Mouse (Mus musculus): ENCODE measurements at regions not wholly inside any gene's neighbourhood (a gene's known extent, or its start where the extent isn't known, plus 50 kb on each side); places are given as distances from the start of the nearest gene placed in this dataset.

DNA sequence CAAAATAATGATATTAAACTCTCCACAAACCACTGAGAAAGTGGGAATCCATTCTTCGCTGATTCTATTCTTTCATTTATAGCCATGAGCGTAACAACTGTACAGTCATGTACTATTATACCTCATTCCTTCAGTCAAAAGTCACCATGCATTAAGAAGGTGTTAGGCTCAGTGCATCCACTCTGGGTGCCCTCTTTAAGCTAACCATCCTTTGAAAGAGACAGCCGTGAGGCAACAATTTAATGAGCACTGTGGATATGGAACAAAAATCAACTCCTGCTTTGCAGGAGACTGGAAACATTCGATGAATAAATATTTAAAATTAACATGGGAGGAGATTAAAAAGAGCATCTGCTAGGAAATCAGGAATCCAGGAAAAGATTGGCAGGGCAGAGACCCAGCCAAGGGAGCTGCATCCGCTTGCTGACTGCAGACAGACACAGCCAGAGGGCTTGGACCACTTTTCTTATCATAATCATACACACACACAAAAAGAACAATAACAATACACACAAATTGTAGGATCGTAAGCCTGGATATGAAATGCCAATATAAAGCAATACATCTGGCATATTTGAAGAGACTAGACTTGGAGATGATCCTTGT, 309.2 kb upstream of the Negr1 start:
- Histone ChIP-seq H3K27me3 (ENCODE audit: control insufficient read depth, insufficient read depth, low read length) (no peaks in the 10 kb centered on the region), H3K9ac (replicated peaks; ENCODE audit: low read length) (no peak overlapping the region), H3K9me3 (ENCODE audit: control insufficient read depth, low read length) (0 out of 2 replicates have a peak, but pooled peaks cover 2% of the 10 kb centered on the region), H3K27ac (replicated peaks; ENCODE audit: low read depth, low read length) (peak overlapping the region; percentile 52), H3K4me1 (ENCODE audit: control insufficient read depth, insufficient read depth, low read length) (no peaks in the 10 kb centered on the region), H3K36me3 (ENCODE audit: control insufficient read depth, insufficient read depth, low read length) (no peaks in the 10 kb centered on the region), H3K4me3 (replicated peaks; ENCODE audit: low read depth, low read length) (no peak overlapping the region), H3K4me2 (ENCODE audit: low read length) (no peak overlapping the region)
- DNase-seq = peak; percentile 36
- WGBS = 64% methylated on average over 6 of the region's 6 CpGs
- ATAC-seq (ENCODE audit: low FRiP score, low TSS enrichment) = peak; percentile 51; the same call in 1 of the 2 replicates

DNA sequence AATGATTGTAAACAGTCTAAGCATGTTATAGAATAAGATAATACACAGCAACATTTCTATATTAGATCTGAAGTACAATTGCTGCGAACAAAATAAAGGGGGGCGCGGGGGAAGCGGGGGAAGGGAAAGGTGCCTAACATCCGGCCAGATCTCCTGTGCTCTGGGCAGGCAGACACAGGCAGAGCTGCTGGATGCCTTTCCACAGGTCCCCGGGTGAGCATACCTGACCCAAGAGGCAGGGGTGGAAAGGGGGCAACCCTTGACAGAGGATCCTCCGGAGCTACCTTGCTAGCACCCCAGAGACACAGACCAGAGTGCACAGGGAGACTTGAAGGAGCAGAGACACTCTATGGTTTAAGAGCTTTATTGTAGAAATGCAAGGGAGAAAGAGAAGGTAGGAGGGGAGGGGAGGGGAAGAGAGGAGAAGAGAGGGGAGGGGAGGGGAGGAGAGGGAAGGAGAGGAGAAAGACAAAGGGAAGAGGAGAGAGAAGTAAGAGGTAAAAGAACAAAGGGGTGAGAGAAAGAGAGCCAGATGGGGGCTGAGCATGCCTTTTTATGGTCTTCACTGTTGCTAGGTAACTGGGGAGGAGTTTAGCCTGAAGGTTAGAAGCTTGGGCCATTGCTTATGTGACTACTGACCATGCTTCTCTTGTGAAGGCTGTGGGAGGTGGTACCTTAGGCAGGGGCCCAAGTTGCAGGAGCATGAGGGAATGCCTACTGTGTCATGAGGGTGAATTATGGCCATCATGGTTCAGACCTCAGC, 308.2 kb upstream of the Negr1 start:
- Histone ChIP-seq H3K9me3 (ENCODE audit: control insufficient read depth, low read length) (0 out of 2 replicates have a peak, but pooled peaks cover 2% of the 10 kb centered on the region), H3K4me2 (ENCODE audit: low read length) (no peak overlapping the region), H3K27me3 (ENCODE audit: control insufficient read depth, insufficient read depth, low read length) (no peaks in the 10 kb centered on the region), H3K27ac (replicated peaks; ENCODE audit: low read depth, low read length) (peak overlapping the region; percentile 52), H3K36me3 (ENCODE audit: control insufficient read depth, insufficient read depth, low read length) (no peaks in the 10 kb centered on the region), H3K9ac (replicated peaks; ENCODE audit: low read length) (no peak overlapping the region), H3K4me3 (replicated peaks; ENCODE audit: low read depth, low read length) (no peak overlapping the region), H3K4me1 (ENCODE audit: control insufficient read depth, insufficient read depth, low read length) (no peaks in the 10 kb centered on the region)
- ATAC-seq (ENCODE audit: low FRiP score, low TSS enrichment) (peak; percentile 50), DNase-seq (peak; percentile 16)
- WGBS = 66% methylated on average over 7 of the region's 7 CpGs

DNA sequence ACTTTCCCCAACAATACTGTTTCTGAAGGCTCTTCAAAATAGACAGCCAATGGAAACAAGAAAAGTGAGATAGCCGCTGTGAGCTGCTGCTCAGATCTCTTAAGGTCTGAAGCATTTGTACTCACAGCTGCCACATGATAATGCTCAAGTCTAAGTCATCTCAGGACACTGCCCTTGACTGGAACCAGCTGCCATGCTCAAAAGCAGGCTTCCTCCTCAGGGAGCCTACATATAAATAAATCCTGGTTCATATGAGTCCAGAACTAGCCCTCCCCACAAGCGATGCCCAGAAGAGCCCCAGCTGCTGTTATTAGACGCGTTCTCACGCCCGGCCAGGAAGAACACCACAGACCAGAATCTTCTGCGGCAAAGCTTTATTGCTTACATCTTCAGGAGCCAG, 304.9 kb upstream of the Negr1 start:
- Histone ChIP-seq H3K9ac (replicated peaks; ENCODE audit: low read length) (no peak overlapping the region), H3K9me3 (ENCODE audit: control insufficient read depth, low read length) (0 out of 2 replicates have a peak, but pooled peaks cover 2% of the 10 kb centered on the region), H3K4me1 (ENCODE audit: control insufficient read depth, insufficient read depth, low read length) (no peaks in the 10 kb centered on the region), H3K4me3 (replicated peaks; ENCODE audit: low read depth, low read length) (no peak overlapping the region), H3K27me3 (ENCODE audit: control insufficient read depth, insufficient read depth, low read length) (no peaks in the 10 kb centered on the region), H3K4me2 (ENCODE audit: low read length) (no peak overlapping the region), H3K27ac (replicated peaks; ENCODE audit: low read depth, low read length) (no peak overlapping the region), H3K36me3 (ENCODE audit: control insufficient read depth, insufficient read depth, low read length) (no peaks in the 10 kb centered on the region)
- DNase-seq = no peak
- WGBS = 98% methylated on average over 7 of the region's 7 CpGs
- ATAC-seq (ENCODE audit: low FRiP score, low TSS enrichment) = no peak

DNA sequence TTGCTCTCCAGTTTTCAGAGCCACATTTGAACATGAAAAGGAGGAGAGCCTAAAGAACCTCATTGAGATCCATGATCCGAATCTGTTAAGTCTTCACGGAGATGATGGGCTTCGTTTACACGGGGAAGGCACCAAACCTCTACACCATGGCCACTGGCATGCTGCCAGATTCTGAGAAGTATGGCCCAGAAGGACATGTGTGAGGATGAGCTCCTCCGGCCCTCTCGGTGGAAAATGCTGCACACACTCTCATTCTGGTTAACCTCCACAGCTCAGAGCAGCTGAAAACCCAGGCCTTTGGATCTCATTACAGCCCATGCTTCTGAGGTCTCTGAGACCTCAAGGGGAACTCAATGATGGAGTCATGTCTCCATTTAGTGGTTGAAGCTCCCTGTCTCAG, 296.9 kb upstream of the Negr1 start:
- Histone ChIP-seq H3K9me3 (ENCODE audit: control insufficient read depth, low read length) (no peaks in the 10 kb centered on the region), H3K27ac (replicated peaks; ENCODE audit: low read depth, low read length) (no peak overlapping the region), H3K4me2 (ENCODE audit: low read length) (no peak overlapping the region), H3K4me3 (replicated peaks; ENCODE audit: low read depth, low read length) (no peak overlapping the region), H3K4me1 (ENCODE audit: control insufficient read depth, insufficient read depth, low read length) (no peaks in the 10 kb centered on the region), H3K27me3 (ENCODE audit: control insufficient read depth, insufficient read depth, low read length) (no peaks in the 10 kb centered on the region), H3K36me3 (ENCODE audit: control insufficient read depth, insufficient read depth, low read length) (no peaks in the 10 kb centered on the region), H3K9ac (replicated peaks; ENCODE audit: low read length) (no peak overlapping the region)
- 92% methylated on average over 6 of the region's 6 CpGs for WGBS
- no peak for DNase-seq
- no peak for ATAC-seq (ENCODE audit: low FRiP score, low TSS enrichment)

DNA sequence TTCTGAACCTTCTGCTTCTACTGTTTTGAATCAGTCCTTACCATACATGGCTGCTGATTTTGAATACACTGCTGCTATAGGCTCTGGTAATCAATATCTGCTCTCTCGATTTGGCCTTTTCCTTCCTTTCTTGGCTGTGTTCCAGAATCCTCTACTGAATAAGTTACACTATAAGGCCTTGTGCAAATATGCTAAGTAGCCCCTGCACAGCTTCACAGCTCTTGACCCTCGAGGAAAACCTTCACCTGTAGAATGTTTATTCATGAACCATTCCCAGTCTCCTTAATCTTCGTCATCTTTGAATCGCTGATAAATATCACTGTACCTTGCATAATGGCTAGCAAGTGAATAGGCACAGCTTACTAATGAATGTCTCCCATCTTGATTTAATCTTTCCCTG, 293.9 kb upstream of the Negr1 start:
- DNase-seq (peak; percentile 47), ATAC-seq (ENCODE audit: low FRiP score, low TSS enrichment) (peak; percentile 34; the same call in 1 of the 2 replicates)
- Histone ChIP-seq H3K36me3 (ENCODE audit: control insufficient read depth, insufficient read depth, low read length) (no peaks in the 10 kb centered on the region), H3K27me3 (ENCODE audit: control insufficient read depth, insufficient read depth, low read length) (no peaks in the 10 kb centered on the region), H3K9me3 (ENCODE audit: control insufficient read depth, low read length) (no peaks in the 10 kb centered on the region), H3K9ac (replicated peaks; ENCODE audit: low read length) (no peak overlapping the region), H3K4me3 (replicated peaks; ENCODE audit: low read depth, low read length) (no peak overlapping the region), H3K4me2 (ENCODE audit: low read length) (no peak overlapping the region), H3K27ac (replicated peaks; ENCODE audit: low read depth, low read length) (no peak overlapping the region), H3K4me1 (ENCODE audit: control insufficient read depth, insufficient read depth, low read length) (no peaks in the 10 kb centered on the region)
- WGBS = 53% methylated on average over 4 of the region's 4 CpGs

DNA sequence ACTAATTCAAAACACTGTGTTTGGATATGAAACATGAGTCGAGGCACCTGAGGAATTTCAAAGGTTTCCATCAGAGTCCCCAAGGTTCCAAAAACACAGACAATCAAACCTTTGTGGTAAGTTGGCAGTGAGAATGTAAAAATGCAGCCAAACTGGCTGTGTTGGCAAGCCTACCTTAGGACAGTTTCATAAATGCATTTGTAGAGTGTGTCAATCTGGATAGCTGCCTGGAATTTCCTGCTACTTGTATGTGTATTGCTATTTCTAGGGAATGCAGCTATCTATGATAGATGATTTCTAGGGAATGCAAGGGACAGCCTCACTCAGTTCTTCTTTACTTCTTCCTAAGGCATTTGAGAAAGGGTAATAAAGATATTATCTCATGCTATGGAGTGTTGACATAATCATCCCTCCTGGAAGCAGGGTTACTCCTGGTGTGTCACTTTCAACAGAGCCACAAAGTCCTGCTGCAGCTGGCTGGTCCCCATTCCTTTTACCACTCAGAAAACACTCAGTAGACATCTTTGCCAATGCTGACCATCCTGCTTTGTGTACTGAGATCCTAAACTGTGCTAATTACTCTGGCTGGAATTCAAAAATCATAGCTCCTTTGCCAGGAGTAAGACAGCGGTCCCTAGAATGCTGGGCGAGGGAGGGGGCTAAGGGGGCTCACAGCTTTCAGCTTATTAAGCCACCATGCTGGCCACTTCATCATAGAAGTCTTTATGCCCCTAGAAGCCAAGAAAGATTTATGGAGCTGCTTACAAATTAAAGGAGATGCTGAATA, 261.4 kb upstream of the Negr1 start:
- ATAC-seq (ENCODE audit: low FRiP score, low TSS enrichment) (no peak), DNase-seq (no peak)
- Histone ChIP-seq H3K4me1 (ENCODE audit: control insufficient read depth, insufficient read depth, low read length) (peaks cover 9% of the 10 kb centered on the region), H3K4me3 (replicated peaks; ENCODE audit: low read depth, low read length) (no peak overlapping the region), H3K4me2 (ENCODE audit: low read length) (no peak overlapping the region), H3K9ac (replicated peaks; ENCODE audit: low read length) (no peak overlapping the region), H3K27ac (replicated peaks; ENCODE audit: low read depth, low read length) (no peak overlapping the region), H3K36me3 (ENCODE audit: control insufficient read depth, insufficient read depth, low read length) (no peaks in the 10 kb centered on the region), H3K27me3 (ENCODE audit: control insufficient read depth, insufficient read depth, low read length) (no peaks in the 10 kb centered on the region), H3K9me3 (ENCODE audit: control insufficient read depth, low read length) (no peaks in the 10 kb centered on the region)
- WGBS = 79% methylated on average over 3 of the region's 3 CpGs

DNA sequence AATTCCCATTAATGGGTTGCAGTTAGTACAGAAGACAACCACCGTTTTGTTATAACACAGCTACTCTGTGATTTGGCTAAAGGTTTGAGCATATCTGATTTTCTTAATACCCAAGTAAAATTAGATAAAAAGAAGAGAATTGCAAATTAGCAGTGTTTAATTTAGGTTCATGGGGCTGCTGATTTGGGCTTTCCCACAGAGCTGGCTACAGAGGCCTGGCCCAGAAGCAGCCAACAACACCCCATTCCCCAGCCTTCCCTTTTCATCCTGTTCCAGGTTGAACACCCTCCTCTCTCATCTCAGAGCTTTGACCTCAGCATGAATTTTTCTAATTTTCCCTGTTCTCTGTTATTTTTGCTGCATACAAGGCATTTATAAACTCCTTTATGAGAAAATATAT, 260.3 kb upstream of the Negr1 start:
- Histone ChIP-seq H3K9ac (replicated peaks; ENCODE audit: low read length) (no peak overlapping the region), H3K4me2 (ENCODE audit: low read length) (no peak overlapping the region), H3K27me3 (ENCODE audit: control insufficient read depth, insufficient read depth, low read length) (no peaks in the 10 kb centered on the region), H3K9me3 (ENCODE audit: control insufficient read depth, low read length) (no peaks in the 10 kb centered on the region), H3K4me3 (replicated peaks; ENCODE audit: low read depth, low read length) (no peak overlapping the region), H3K4me1 (ENCODE audit: control insufficient read depth, insufficient read depth, low read length) (peaks cover 9% of the 10 kb centered on the region), H3K27ac (replicated peaks; ENCODE audit: low read depth, low read length) (no peak overlapping the region), H3K36me3 (ENCODE audit: control insufficient read depth, insufficient read depth, low read length) (no peaks in the 10 kb centered on the region)
- 66% methylated on average over 1 of the region's 1 CpGs for WGBS
- no peak for ATAC-seq (ENCODE audit: low FRiP score, low TSS enrichment)
- DNase-seq = no peak

DNA sequence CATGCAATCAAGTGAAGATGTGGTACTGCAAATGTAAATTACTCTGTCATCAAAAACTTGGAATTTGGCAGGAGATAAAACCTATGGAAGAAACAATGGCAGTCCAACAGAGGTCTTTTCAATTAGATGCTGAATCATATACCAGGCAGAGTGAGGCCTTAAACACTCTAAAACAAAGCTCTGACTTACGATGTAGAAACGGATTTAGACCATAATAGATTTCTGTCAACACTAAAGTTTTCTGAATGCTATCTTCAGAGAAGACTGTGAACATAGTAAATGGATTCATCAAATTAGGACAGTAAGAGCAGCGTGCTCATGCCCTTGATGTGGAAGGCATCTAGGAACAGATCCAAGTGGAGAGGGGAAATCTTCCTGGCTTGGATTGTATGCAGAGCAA, 259.8 kb upstream of the Negr1 start:
- no peaks in the 10 kb centered on the region for H3K36me3 ChIP-seq (ENCODE audit: control insufficient read depth, insufficient read depth, low read length)
- H3K9ac ChIP-seq (replicated peaks; ENCODE audit: low read length) = no peak overlapping the region
- H3K4me2 ChIP-seq (ENCODE audit: low read length) = no peak overlapping the region
- H3K27me3 ChIP-seq (ENCODE audit: control insufficient read depth, insufficient read depth, low read length) = no peaks in the 10 kb centered on the region
- H3K9me3 ChIP-seq (ENCODE audit: control insufficient read depth, low read length) = no peaks in the 10 kb centered on the region
- no peak overlapping the region for H3K27ac ChIP-seq (replicated peaks; ENCODE audit: low read depth, low read length)
- 78% methylated on average over 3 of the region's 3 CpGs for WGBS
- DNase-seq = no peak
- no peak overlapping the region for H3K4me3 ChIP-seq (replicated peaks; ENCODE audit: low read depth, low read length)
- peaks cover 9% of the 10 kb centered on the region for H3K4me1 ChIP-seq (ENCODE audit: control insufficient read depth, insufficient read depth, low read length)
- no peak for ATAC-seq (ENCODE audit: low FRiP score, low TSS enrichment)
